Mouse (Mus musculus) spleen, adult 2 months (tissue): Measurements from ENCODE around the gene Dock9.

Experiments used
- CTCF ChIP-seq: fragments of 200-500 bp; IDR thresholded peaks from 2 replicates; pipeline ENCODE4 v1.5.1; 2011; ENCODE audit warnings: mild to moderate bottlenecking, inconsistent platforms; ENCODE audit not compliant: insufficient read depth, insufficient read length, insufficient replicate concordance; ENCODE audit errors: extremely low read depth
- POLR2A ChIP-seq: fragments of 200-500 bp; IDR thresholded peaks from 2 replicates; pipeline ENCODE4 v1.6.1; 2011; ENCODE audit warnings: low read depth, low read length, inconsistent platforms

GRCm38 (mm10) chr14:121660918-121661317 lies 136.7 kb downstream of the Dock9 start:
- TF ChIP-seq CTCF (no peak), POLR2A (no peak)
